Mouse (Mus musculus): ENCODE results near the gene Ankdd1b.

Ankdd1b gene

DNA sequence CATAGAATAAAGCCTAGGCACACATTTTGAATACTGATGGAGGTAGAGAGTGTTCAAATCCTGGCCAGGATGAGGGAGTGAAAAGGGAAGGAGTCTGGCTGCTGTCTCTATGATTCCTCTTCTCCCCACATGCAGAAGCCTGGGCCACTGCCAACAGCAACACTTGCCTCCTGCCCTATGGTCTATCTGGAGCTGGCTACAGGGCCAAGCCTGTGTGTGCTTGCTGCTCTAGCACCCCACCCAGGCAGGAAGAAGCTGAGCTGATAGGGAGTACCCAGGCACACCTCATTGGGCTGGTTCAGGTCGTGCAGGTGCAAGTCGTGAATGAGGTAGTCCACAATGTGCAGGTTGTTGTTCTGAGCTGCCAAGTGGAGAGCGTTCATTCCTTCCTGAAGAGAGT, 16.7 kb downstream of the Ankdd1b start:
- no peak for DNase-seq (ENCODE audit: low read depth, low spot score)

- no peak for DNase-seq (ENCODE audit: low read depth, low spot score)
These were observed 18.4 kb downstream of the Ankdd1b start for GRCm38 (mm10) chr13:96452621-96453020.

- no peak for DNase-seq (ENCODE audit: low read depth, low spot score)
These were observed 19.4 kb downstream of the Ankdd1b start for GRCm38 (mm10) chr13:96451386-96452140.

DNA sequence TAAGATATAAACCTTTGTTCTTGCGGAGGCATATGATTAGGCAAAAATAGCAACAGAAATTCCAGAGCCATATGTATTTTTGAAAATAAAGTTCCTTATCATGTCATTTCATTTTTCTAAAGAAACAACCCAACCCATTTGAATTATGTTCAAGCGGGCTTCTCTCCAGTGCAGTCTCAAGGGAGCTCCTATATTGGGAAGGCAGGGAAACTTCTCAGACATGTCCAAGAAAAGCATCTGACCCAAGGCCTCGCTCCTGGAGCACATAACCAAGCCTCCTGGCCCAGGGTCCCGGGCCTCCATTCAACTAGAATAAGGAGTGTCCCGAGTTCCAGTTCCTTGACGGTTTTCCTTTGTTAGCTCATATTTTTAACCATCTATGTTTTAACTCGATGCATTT, 20.1 kb downstream of the Ankdd1b start:
- DNase-seq (ENCODE audit: low read depth, low spot score) = no peak

DNA sequence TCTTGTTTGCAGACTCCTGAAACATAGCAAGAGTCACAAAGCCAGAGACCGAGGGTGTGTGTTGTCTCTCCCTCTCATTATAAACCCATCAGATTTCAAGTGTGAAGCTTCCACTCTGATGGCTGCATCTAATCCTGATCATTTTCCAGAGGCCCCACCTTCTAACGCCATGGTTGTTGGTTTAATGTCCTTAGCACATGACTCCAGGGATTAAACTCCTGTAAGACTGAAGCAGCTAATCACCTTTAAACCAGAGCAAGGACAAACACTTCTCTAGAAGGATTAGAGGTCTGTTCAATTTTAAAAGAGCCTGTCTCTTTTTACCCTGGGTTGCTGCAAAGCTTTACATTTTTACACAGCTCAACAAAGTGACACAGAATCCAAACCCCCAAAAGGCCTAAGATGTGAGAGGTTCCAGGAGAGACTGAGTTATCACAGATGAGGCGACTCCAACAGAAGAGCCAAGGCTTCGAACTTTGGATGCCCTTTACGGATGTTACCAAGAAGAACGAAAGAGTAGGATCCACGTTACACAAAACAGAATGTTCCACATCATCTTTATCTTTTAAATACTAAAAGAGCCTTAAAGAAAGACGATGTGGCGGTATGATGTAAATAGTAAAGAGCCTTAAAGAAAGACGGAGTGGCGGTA, 20.7 kb downstream of the Ankdd1b start:
- no peak for DNase-seq (ENCODE audit: low read depth, low spot score)

DNA sequence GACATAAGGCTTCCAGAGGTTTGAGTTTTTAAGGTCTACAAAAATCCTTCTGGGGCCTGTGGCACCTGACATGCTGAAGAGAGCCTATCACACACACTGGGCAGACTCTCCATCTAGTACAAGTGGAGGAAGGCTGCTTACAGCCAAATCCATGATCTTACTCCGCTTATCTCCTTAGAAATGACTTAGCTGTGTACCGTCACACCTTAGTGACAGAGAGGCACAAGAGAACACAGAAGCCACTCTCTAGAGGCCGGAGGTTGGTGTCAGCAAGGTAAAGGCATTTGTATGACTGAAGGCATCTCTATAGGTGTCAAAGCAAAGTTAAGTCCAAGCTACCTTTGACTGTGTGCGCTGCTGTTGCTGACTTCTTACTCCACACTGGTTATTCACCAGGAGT, 30.6 kb downstream of the Ankdd1b start:
- DNase-seq (ENCODE audit: low read depth, low spot score) = no peak

- DNase-seq (ENCODE audit: low read depth, low spot score) = no peak
These were observed 34.1 kb downstream of the Ankdd1b start for GRCm38 (mm10) chr13:96436921-96437320.

DNA sequence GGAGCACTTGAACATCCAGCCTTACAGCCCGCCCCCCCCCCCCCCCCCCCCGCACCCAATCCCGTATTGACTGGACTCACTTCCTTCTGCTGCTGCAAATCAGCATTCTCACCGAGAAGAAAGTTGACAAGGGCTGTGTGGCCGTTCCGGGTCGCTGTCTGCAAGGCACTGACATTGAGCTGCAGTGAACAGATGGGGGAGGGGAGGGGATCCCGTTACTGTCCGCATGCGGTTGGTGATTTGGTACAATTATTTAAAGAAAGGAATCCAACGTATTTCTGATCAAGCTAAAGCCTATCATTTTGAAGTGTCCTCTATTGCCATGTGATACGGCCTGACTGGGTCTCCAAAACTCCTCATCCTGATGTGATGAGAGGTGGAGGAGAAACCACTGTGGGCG, 35.2 kb downstream of the Ankdd1b start:
- DNase-seq (ENCODE audit: low read depth, low spot score) = no peak

- DNase-seq (ENCODE audit: low read depth, low spot score) = no peak
These were observed 36.1 kb downstream of the Ankdd1b start for GRCm38 (mm10) chr13:96434899-96435331.

DNA sequence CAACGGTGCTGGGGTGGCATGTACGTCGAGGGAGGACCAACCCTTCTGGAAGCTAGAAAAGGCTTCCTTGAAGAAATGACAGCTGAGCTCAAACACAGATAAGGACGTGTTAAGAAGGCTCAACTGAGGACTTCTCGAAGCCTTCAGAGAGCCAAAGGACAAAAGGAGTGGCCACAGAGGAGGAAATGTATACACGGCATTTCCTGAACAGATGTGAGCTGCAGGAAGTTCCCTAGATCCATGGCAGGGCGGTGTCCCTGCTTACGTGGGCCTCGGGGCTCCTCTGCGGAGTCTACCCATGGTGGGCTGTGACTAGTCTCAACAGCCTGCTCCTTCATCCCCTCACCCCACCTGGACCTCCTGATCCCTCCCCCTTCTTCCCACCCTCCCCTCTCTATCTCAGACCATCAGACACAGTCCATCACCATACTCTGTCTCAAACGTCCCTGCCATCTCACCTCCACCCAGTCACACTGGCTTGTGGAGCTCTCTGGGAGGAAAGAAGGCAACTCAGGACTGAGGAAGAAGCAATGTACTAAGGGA, 37.3 kb downstream of the Ankdd1b start:
- no peak for DNase-seq (ENCODE audit: low read depth, low spot score)

- no peak for DNase-seq (ENCODE audit: low read depth, low spot score)
These were observed 38.0 kb downstream of the Ankdd1b start for GRCm38 (mm10) chr13:96433041-96433440.

GRCm38 (mm10) chr13:96432376-96432811, 38.6 kb downstream of the Ankdd1b start:
- DNase-seq (ENCODE audit: low read depth, low spot score) = no peak

DNA sequence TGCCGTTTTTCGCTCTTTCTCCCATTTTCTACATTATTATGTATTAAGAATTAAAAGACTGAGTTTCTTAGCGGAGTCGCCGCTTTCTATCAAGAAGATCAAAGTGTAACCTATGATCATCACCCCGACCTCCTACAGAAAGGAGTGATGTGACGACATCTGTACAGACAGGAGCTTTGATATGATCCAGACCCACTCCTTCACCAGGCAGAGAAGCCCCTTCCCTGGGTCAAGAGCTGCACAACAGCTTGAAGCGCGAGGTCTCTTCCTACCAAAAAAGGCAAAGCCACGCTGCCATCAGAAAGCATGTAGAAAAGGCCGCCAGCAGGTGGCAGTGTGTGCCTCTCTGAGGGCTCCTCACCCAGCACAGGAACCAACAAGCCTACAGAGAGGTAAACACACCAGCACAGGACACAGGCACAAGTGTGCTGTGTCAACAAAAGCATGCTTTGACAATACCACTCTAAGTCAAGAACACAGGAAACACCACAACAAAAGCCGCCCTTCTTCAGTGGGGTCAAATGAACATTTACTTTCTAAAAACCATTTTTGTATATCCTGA, 39.3 kb downstream of the Ankdd1b start:
- DNase-seq (ENCODE audit: low read depth, low spot score) = peak; percentile 49

- no peak for DNase-seq (ENCODE audit: low read depth, low spot score)
These were observed 42.5 kb downstream of the Ankdd1b start for GRCm38 (mm10) chr13:96428531-96428930.

DNA sequence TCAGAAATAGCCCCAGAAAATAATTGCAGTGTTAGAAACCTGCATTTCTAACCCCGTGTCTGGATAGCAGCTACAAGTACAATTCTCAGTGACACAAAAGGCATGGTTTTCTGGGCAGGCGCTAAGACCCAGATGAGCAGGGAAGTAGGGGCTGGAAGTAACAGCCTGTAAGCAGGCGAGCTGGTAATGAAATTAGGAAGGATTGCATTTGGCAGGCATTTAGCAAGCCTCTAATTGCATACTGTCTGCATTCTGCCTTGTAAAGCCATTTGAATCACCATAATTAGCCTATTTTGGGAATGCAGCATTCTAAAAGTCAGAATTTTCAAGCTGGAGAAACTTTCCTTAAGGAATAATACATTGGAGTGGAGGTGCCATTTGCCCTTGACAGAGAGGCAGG, 45.0 kb downstream of the Ankdd1b start:
- peak; percentile 61 for DNase-seq (ENCODE audit: low read depth, low spot score)

GRCm38 (mm10) chr13:96424496-96425274, 46.3 kb downstream of the Ankdd1b start:
- DNase-seq (ENCODE audit: low read depth, low spot score) = no peak

- no peak for DNase-seq (ENCODE audit: low read depth, low spot score)
These were observed 49.8 kb downstream of the Ankdd1b start for GRCm38 (mm10) chr13:96421230-96421629.

GRCm38 (mm10) chr13:96418487-96418886, 52.5 kb downstream of the Ankdd1b start:
- no peak for DNase-seq (ENCODE audit: low read depth, low spot score)

GRCm38 (mm10) chr13:96417261-96417813, 53.7 kb downstream of the Ankdd1b start:
- no peak for DNase-seq (ENCODE audit: low read depth, low spot score)

- no peak for DNase-seq (ENCODE audit: low read depth, low spot score)
These were observed 54.6 kb downstream of the Ankdd1b start for GRCm38 (mm10) chr13:96416380-96416779.

GRCm38 (mm10) chr13:96414384-96414783, 56.6 kb downstream of the Ankdd1b start:
- no peak for DNase-seq (ENCODE audit: low read depth, low spot score)
